Mouse (Mus musculus) heart, embryonic 12.5 days (tissue): ENCODE data around the gene Tspan15. TPM values are rescaled to one million over a fixed set of nuclear protein-coding genes. Genes with fewer than 3 reads are reported as not detected.

Experiments used
- ATAC-seq: fragments of 200-750 bp; cut with Nextera tagmentation; 2 replicates; pipeline ENCODE4 v1.8.0; 2017; ENCODE audit warnings: moderate TSS enrichment, moderate library complexity; ENCODE audit not compliant: insufficient number of reproducible peaks, low FRiP score
- H3K27ac ChIP-seq: fragments of 300-500 bp; sonication (generic); 2 replicates; pipeline ENCODE4 v1.5.1; 2016; ENCODE audit warnings: mild to moderate bottlenecking, moderate library complexity; ENCODE audit not compliant: poor library complexity, severe bottlenecking
- H3K27me3 ChIP-seq: fragments of 300-500 bp; sonication (generic); replicated peaks from 2 replicates; pipeline ENCODE4 v1.6.1; 2016; ENCODE audit warnings: mild to moderate bottlenecking, moderate library complexity
- H3K36me3 ChIP-seq: fragments of 300-500 bp; sonication (generic); 2 replicates; pipeline ENCODE4 v1.6.1; 2016; ENCODE audit warnings: mild to moderate bottlenecking, moderate library complexity
- H3K4me1 ChIP-seq: fragments of 300-500 bp; sonication (generic); replicated peaks from 2 replicates; pipeline ENCODE4 v1.6.1; 2016; ENCODE audit warnings: mild to moderate bottlenecking
- H3K4me2 ChIP-seq: fragments of 300-500 bp; sonication (generic); 2 replicates; pipeline ENCODE4 v1.6.1; 2016; ENCODE audit warnings: mild to moderate bottlenecking, moderate library complexity
- H3K4me3 ChIP-seq: fragments of 300-500 bp; sonication (generic); 2 replicates; pipeline ENCODE4 v1.5.1; 2016; ENCODE audit warnings: mild to moderate bottlenecking
- H3K9ac ChIP-seq: fragments of 300-500 bp; sonication (generic); 2 replicates; pipeline ENCODE4 v1.6.1; 2016; ENCODE audit warnings: mild to moderate bottlenecking, moderate library complexity
- H3K9me3 ChIP-seq: fragments of 300-500 bp; sonication (generic); replicated peaks from 2 replicates; pipeline ENCODE4 v1.6.1; 2016; ENCODE audit warnings: mild to moderate bottlenecking, moderate library complexity
- WGBS: fragments of 180-500 bp; shearing (Covaris S2); methylation state at CpG from one replicate; pipeline ENCODE4 v1.1.7; 2016; 5-methylcytosine and 5-hydroxymethylcytosine counted together
- polyA plus RNA-seq: library from polyadenylated mRNA; unstranded; fragments of >200 nt; fragmentation: Nextera tagmentation; extraction: Ambion mirVana; gene quantifications from 2 replicates; pipeline ENCODE4 v1.2.1, GENCODE M21; 2016

Tspan15 gene
- polyA plus RNA-seq, 1 experiment from 2014 or later, result 5.7 TPM

DNA sequence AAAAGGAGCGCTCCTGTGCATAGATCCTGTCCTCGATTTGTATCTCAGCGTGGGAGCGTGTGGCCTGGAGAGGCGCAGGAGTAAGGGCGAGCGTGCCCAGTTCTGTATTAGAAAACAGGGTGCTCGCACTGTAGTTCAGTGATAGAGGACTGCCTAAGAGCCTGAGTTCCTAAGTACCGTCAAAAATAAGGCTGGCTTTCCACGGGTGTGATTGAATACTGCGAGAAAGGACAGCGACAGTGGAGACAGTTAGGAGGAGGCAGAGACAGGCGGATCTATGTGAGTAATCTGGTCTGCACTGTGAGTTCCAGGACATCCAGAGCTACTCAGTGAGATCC, 313 bp upstream of the Tspan15 start:
- no peaks in the 10 kb centered on the region for H3K9me3 ChIP-seq
- WGBS, result 2% methylated on average over 13 of the region's 13 CpGs
- peaks cover 10% of the 10 kb centered on the region; the same call in 1 of the 2 replicates for H3K4me1 ChIP-seq
- H3K9ac ChIP-seq, result peak overlapping the region; percentile 39; the same call in 1 of the 2 replicates
- H3K27me3 ChIP-seq, result peaks cover 11% of the 10 kb centered on the region
- no peaks in the 10 kb centered on the region for H3K36me3 ChIP-seq
- H3K4me3 ChIP-seq, result peak overlapping the region; percentile 58
- peak overlapping the region; percentile 91 for H3K4me2 ChIP-seq
- no peak overlapping the region for H3K27ac ChIP-seq
- no peak; the same call in 1 of the 2 replicates for ATAC-seq

DNA sequence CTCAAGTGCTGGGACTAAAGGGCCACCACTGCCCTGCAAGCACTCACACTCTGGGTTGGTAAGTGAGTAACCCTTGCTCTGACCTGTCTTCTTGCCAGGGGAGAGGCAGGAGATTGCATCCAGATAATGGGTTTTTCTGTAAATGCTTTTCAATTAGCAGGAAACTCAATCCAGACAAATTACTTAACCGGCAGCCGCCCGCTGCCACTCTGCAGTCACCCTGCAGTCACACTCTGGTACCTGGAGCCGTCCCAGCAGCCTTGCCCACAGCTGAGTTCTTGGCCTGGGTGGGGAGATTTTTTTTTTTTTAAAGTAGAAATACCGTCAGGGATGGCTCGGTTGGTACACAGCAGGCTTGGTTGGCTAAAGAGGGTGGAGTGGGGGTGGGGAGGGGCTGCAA, 2.9 kb downstream of the Tspan15 start:
- 72% methylated on average over 6 of the region's 6 CpGs for WGBS
- no peaks in the 10 kb centered on the region for H3K9me3 ChIP-seq
- peaks cover 5% of the 10 kb centered on the region for H3K27me3 ChIP-seq
- no peak overlapping the region for H3K4me3 ChIP-seq
- ATAC-seq, result no peak
- no peak overlapping the region for H3K4me2 ChIP-seq
- no peak overlapping the region for H3K9ac ChIP-seq
- no peaks in the 10 kb centered on the region for H3K36me3 ChIP-seq
- H3K27ac ChIP-seq, result no peak overlapping the region
- H3K4me1 ChIP-seq, result peaks cover 10% of the 10 kb centered on the region; the same call in 1 of the 2 replicates

- Histone ChIP-seq H3K9me3 (no peaks in the 10 kb centered on the region), H3K27me3 (peaks cover 5% of the 10 kb centered on the region; the same call in 1 of the 2 replicates), H3K9ac (no peak overlapping the region), H3K36me3 (no peaks in the 10 kb centered on the region), H3K4me1 (peaks cover 5% of the 10 kb centered on the region; the same call in 1 of the 2 replicates), H3K4me3 (no peak overlapping the region), H3K27ac (no peak overlapping the region), H3K4me2 (no peak overlapping the region)
- ATAC-seq, result no peak
- WGBS, result 73% methylated on average over 7 of the region's 7 CpGs
Observed at GRCm38 (mm10) chr10:62225839-62226238, 5.2 kb downstream of the Tspan15 start.

- Histone ChIP-seq H3K27ac (no peak overlapping the region), H3K27me3 (peaks cover 5% of the 10 kb centered on the region; the same call in 1 of the 2 replicates), H3K4me1 (no peaks in the 10 kb centered on the region), H3K9ac (no peak overlapping the region), H3K36me3 (no peaks in the 10 kb centered on the region), H3K4me2 (no peak overlapping the region), H3K4me3 (no peak overlapping the region), H3K9me3 (no peaks in the 10 kb centered on the region)
- 48% methylated on average over 6 of the region's 6 CpGs for WGBS
- no peak for ATAC-seq
Observed at GRCm38 (mm10) chr10:62224231-62224630, 6.8 kb downstream of the Tspan15 start.

GRCm38 (mm10) chr10:62222777-62223176, 8.3 kb downstream of the Tspan15 start:
- 78% methylated on average over 17 of the region's 17 CpGs for WGBS
- Histone ChIP-seq H3K36me3 (no peaks in the 10 kb centered on the region), H3K4me1 (no peaks in the 10 kb centered on the region; the same call in 1 of the 2 replicates), H3K9ac (no peak overlapping the region), H3K27ac (no peak overlapping the region), H3K4me2 (no peak overlapping the region), H3K9me3 (no peaks in the 10 kb centered on the region), H3K27me3 (no peaks in the 10 kb centered on the region; the same call in 1 of the 2 replicates), H3K4me3 (no peak overlapping the region)
- no peak for ATAC-seq

- Histone ChIP-seq H3K27me3 (no peaks in the 10 kb centered on the region; the same call in 1 of the 2 replicates), H3K9me3 (no peaks in the 10 kb centered on the region), H3K9ac (no peak overlapping the region), H3K36me3 (no peaks in the 10 kb centered on the region), H3K27ac (no peak overlapping the region), H3K4me1 (peaks cover 3% of the 10 kb centered on the region; the same call in 1 of the 2 replicates), H3K4me3 (no peak overlapping the region), H3K4me2 (no peak overlapping the region)
- ATAC-seq, result no peak
- WGBS, result 57% methylated on average over 2 of the region's 2 CpGs
Observed at GRCm38 (mm10) chr10:62221647-62222046, 9.4 kb downstream of the Tspan15 start.

DNA sequence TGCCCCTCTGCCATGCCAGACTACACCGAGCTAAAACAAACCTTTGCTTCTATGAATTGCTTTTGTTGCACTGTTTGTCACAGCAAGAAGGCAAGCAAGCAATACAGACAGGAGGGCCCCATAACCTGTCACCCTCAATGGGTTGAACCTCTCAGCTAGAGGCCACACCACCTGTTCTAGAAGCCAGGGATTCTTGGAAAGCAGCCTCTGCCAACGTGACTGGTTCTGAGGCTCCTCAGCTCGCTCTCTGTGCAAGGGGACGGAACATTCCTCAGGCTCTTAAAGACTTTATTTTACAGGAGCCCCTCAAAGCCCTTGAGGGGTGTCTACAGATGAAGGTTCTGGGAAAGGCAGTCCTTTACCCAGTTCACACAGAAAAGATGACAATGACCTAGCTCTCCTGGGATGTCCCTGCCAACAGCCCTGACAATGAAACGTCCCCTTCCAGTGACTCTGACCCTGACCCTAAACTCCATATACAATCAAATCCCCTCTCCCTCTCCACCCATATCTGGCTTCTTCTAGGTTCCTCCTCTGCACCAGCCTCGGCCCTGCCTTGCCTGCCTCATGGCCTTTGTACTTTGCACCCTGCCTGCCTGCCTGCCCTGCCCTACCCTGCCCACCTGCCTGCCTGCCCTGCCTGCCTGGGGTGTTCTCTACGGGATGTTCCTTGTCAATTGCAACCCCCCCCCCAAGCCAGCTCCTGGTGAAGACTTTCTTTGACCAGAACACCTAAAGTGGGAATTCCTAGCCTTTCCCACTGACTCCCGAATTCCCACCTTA, 10.1 kb downstream of the Tspan15 start:
- Histone ChIP-seq H3K4me2 (no peak overlapping the region), H3K4me3 (no peak overlapping the region), H3K4me1 (peaks cover 8% of the 10 kb centered on the region), H3K27ac (no peak overlapping the region), H3K9me3 (no peaks in the 10 kb centered on the region), H3K27me3 (no peaks in the 10 kb centered on the region; the same call in 1 of the 2 replicates), H3K9ac (no peak overlapping the region), H3K36me3 (no peaks in the 10 kb centered on the region)
- ATAC-seq, result no peak
- 78% methylated on average over 8 of the region's 8 CpGs for WGBS

DNA sequence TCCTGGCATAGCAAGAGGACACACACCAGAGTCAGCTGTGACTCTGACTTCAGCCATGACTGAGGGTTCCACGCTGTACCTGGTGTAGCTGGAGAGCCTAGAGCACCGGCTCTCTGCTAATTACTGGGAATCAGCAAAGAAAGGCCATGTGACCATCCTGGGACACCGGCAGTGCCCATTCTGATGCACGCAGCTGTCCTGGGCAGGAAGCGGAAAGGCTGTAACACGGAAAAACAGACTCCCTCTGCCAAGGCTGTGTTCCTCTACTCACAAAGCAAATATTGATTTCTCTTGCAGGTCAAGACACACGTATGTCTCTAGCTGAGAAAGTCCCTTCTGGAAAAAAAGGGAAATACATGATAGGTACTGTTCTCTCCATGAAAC, 12.3 kb downstream of the Tspan15 start:
- Histone ChIP-seq H3K9me3 (no peaks in the 10 kb centered on the region), H3K27me3 (no peaks in the 10 kb centered on the region; the same call in 1 of the 2 replicates), H3K4me2 (no peak overlapping the region), H3K4me3 (no peak overlapping the region), H3K27ac (no peak overlapping the region), H3K4me1 (peaks cover 20% of the 10 kb centered on the region), H3K36me3 (no peaks in the 10 kb centered on the region), H3K9ac (no peak overlapping the region)
- ATAC-seq, result no peak
- 67% methylated on average over 7 of the region's 7 CpGs for WGBS

DNA sequence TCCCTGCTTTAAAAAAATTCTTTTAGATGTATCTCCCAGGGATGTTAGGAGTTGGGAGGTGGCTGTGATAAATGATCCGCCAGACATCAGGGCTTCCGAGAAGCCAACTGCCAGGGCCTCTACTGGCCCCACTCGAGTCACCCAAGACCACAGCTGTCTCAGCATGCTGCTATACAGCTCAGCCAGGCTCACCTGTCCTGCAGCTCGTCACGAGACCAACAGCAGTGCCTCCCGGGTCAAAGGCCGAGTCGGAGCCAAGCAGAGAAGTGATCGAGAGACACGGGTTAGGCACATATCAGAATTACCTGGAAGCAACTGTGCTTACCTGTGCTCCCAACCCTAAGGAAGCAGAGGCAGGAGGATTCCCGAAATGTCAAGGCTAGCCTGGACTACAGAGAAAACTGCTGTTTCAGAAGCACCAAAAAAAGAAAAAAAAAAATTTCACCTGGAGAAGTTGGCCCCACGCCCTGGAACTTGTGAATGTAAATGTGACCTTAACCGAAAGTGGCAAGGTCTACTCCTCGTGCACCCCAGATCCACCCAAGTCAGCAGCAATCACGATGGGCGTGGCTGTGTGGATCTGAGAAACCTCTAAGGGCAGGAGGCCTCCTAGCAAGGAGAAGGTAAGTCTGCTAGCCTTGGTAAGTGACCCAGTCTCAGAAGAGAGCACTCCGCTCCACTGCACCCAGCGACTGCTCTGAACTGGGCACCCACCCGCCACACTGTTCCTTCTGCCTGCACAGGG, 12.8 kb downstream of the Tspan15 start:
- Histone ChIP-seq H3K9me3 (no peaks in the 10 kb centered on the region), H3K4me2 (no peak overlapping the region), H3K4me3 (no peak overlapping the region), H3K36me3 (no peaks in the 10 kb centered on the region), H3K4me1 (peaks cover 20% of the 10 kb centered on the region), H3K27ac (no peak overlapping the region), H3K27me3 (no peaks in the 10 kb centered on the region; the same call in 1 of the 2 replicates), H3K9ac (no peak overlapping the region)
- no peak for ATAC-seq
- WGBS, result 86% methylated on average over 19 of the region's 19 CpGs

DNA sequence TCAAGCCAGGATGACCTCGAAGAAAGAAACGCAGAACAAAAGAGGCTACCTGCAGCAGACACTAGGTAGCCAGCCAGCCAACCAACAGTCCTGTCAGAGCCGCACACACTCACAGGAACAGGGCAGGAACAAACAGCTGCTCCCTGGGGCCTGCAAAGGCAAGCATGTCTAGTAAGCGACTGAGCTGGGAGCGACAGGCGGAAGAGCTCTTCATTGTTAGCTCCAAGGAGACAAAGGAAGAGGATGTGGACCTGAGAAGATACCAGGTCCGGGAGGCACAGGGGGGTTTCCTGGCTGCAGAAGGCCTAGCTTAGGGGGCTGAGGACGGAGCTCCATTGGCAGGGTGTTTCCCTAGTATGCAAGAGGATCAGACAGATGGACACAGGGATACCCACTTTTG, 13.9 kb downstream of the Tspan15 start:
- H3K27me3 ChIP-seq, result no peaks in the 10 kb centered on the region
- 53% methylated on average over 8 of the region's 8 CpGs for WGBS
- H3K4me1 ChIP-seq, result peaks cover 20% of the 10 kb centered on the region
- no peak overlapping the region for H3K9ac ChIP-seq
- H3K4me3 ChIP-seq, result no peak overlapping the region
- H3K27ac ChIP-seq, result peak overlapping the region; percentile 49; the same call in 1 of the 2 replicates
- ATAC-seq, result peak; percentile 26; the same call in 1 of the 2 replicates
- H3K36me3 ChIP-seq, result no peaks in the 10 kb centered on the region
- no peak overlapping the region for H3K4me2 ChIP-seq
- no peaks in the 10 kb centered on the region for H3K9me3 ChIP-seq

GRCm38 (mm10) chr10:62216595-62216994, 14.5 kb downstream of the Tspan15 start:
- no peaks in the 10 kb centered on the region for H3K9me3 ChIP-seq
- H3K4me3 ChIP-seq, result no peak overlapping the region
- WGBS, result 48% methylated on average over 5 of the region's 5 CpGs
- no peaks in the 10 kb centered on the region for H3K36me3 ChIP-seq
- no peaks in the 10 kb centered on the region for H3K27me3 ChIP-seq
- H3K27ac ChIP-seq, result peak overlapping the region; percentile 35; the same call in 1 of the 2 replicates
- no peak overlapping the region for H3K9ac ChIP-seq
- no peak for ATAC-seq
- no peak overlapping the region for H3K4me2 ChIP-seq
- peaks cover 20% of the 10 kb centered on the region for H3K4me1 ChIP-seq
